Mouse (Mus musculus): ENCODE measurements around the gene Armcx6. TPM values are rescaled to one million over a fixed set of nuclear protein-coding genes. Genes with fewer than 3 reads are reported as not detected.

The Armcx6 gene
- total RNA-seq (2014; fragmentation: Nextera tagmentation) (1.4 and 5.2 TPM in 2 replicates), total RNA-seq (2017) (2.8 and 4.5 TPM in 2 replicates)

GRCm38 (mm10) chrX:134750764-134751592 is at the start of gene Armcx6:
Gene Armcx6, minus strand, starts transcription at chrX:134751417.
- ATAC-seq (replicated peaks; ENCODE audit: poor library complexity, severe bottlenecking): peak; percentile 90

- ATAC-seq (replicated peaks; ENCODE audit: poor library complexity, severe bottlenecking): no peak
Observed at GRCm38 (mm10) chrX:134787728-134788127, 36.5 kb upstream of the Armcx6 start.

DNA sequence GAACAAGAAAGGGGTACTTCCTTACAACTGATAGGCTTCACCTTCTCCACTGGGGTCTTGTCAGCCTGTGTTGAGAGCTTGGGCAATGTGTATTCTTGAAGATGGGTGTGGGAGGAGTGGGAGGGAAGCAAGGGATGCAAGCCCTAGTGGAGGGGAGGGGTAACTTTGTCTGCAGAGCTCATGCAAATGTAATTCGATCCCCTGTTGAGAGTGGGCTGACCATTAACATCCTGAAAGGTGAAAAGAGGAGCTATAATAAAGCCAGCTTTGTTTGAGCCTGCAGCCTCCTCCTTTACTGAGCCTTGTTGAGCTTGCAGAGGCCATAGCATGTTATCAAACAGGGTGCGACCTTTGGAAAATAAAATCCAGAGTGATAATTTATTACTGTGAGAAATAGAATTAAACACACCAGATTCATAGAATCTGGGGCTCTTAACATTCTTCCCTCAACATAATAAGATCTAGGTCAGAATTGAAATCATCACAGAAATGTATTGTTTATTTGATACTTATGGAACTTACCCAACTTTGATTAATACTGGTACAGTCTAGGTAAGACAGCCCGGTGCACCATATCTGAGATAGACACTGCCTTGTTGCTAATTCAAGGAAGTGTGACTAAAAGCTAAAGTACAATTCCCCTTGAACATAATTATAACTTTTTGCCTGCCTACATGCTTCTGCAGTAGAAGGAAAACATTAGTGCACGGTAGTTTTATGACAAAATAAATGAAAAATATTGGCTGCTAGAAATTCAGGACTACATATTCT is 12.4 kb upstream of the Armcx6 start:
- ATAC-seq (replicated peaks; ENCODE audit: poor library complexity, severe bottlenecking): peak; percentile 50; the same call in 1 of the 2 replicates

GRCm38 (mm10) chrX:134757293-134757995 is 6.2 kb upstream of the Armcx6 start:
- ATAC-seq (replicated peaks; ENCODE audit: poor library complexity, severe bottlenecking): peak; percentile 18; the same call in 1 of the 2 replicates

GRCm38 (mm10) chrX:134756434-134757292 is 5.4 kb upstream of the Armcx6 start, which contains the start of gene Armcx3:
Gene Armcx3, plus strand, starts transcription at chrX:134756595.
- ATAC-seq (replicated peaks; ENCODE audit: poor library complexity, severe bottlenecking): peak; percentile 78

- no peak for ATAC-seq (replicated peaks; ENCODE audit: poor library complexity, severe bottlenecking)
Observed at GRCm38 (mm10) chrX:134752584-134752983, 1.4 kb upstream of the Armcx6 start.

DNA sequence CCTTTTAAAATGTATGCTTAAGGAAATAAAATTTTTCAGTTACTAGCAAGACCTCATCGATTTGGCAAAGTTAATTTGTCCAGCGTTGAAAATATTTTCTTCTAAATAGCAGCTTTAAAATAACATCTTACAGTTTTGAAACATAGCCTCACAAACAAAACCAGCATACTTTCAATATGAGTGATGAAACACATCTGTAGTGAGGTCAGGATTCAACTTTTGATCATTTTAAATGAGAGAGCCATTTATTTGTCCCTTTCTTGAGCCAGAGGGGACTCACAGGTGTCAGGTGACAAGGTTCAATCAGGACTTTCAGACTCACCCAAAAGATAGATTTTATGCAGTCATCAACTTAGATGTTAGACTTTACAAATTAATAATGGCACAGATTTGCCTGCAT is 693 bp upstream of the Armcx6 start:
- no peak for ATAC-seq (replicated peaks; ENCODE audit: poor library complexity, severe bottlenecking)

GRCm38 (mm10) chrX:134746459-134746858 is 4.8 kb downstream of the Armcx6 start:
- ATAC-seq (replicated peaks; ENCODE audit: poor library complexity, severe bottlenecking): peak; percentile 27; the same call in 1 of the 2 replicates

DNA sequence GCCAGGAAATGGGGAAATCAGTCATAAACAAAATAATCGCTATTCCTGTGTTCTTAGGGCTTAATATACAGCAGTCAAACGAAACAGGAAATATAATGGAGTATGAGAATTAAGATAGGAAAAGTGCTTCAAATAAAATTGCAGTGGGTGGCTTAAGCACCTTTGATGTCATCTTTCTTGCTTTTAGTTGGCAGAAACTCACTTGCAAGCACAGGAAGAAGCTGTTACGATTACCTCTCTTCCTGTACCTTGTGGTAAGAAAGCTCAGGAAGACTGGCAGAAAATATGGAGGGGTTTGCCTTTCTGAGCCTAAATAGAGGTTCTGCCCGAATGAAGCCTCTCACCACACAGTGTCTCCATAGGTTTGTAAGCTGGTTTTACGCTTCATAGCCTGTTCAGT is 9.4 kb downstream of the Armcx6 start:
- no peak for ATAC-seq (replicated peaks; ENCODE audit: poor library complexity, severe bottlenecking)

DNA sequence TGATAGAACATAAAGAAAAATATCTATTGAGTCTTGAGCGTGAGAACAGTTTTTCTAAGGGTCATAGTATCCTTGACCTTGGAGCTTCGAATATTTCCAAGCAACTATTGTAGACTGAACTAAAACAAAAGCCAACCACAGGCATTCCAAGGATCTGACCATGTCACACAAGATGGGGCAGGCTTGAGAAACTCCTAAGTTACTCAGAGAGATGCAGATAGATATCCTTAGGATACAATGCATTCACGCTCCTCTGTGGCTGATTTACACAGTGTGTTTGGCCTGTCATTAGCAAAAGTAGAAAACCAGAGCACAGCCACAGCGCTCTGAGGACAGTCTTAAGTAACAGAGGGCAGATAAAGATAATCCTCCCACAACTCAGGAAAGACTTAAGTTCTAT is 12.1 kb downstream of the Armcx6 start:
- ATAC-seq (replicated peaks; ENCODE audit: poor library complexity, severe bottlenecking): no peak

DNA sequence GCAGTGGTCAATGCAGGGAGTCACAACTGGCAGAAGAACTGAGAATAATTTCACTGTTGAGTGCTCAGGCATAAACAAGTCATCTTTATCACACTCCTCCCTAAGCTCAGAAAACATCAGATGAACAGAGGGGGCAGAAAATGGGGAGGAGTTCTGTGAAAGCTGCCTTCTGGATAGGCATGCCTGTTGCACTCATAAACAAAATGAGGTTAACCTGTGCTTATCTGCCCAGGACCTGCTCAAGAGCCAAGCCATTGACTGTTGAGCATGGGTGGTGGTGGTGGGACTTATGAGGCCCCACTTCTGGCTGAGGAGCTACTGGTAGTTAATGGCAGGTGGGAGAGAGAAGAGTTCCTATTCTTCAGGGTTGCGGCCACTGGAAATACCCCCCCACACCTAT is 13.4 kb downstream of the Armcx6 start:
- no peak for ATAC-seq (replicated peaks; ENCODE audit: poor library complexity, severe bottlenecking)

GRCm38 (mm10) chrX:134729778-134730177 is 21.4 kb downstream of the Armcx6 start:
- ATAC-seq (replicated peaks; ENCODE audit: poor library complexity, severe bottlenecking): peak; percentile 73

- peak; percentile 53; the same call in 1 of the 2 replicates for ATAC-seq (replicated peaks; ENCODE audit: poor library complexity, severe bottlenecking)
Observed at GRCm38 (mm10) chrX:134723762-134724161, 27.5 kb downstream of the Armcx6 start.

GRCm38 (mm10) chrX:134718524-134718923 is 32.7 kb downstream of the Armcx6 start:
- peak; percentile 72 for ATAC-seq (replicated peaks; ENCODE audit: poor library complexity, severe bottlenecking)

DNA sequence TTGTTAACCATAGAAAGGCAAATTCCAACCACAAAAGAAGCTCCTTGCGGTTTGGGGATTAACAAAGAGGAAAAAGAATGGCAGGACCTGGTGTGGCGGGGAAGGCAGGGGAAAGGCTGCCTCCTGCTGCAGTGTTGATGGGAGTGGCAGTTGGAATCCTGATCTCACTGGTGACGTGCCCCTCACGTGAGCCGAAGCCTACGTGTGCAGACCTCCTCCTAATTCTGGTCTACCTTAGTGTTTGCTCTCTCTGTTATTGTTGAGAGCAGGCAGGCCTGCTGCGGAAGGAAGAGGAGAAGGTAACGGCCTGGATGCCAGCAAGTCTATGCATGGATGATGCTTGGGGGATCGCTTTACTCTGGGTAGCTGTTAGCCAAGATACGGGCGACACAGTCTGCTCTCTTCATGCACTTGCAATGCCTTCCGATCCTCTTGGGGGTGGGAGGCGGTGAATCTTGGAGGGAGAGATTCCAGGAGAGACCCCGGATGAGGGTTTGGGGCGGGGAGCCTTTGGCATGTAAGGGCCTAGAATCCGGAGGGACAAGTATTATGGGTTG is 33.4 kb downstream of the Armcx6 start, which contains the start of gene Armcx1:
Gene Armcx1 (plus strand): TSS at position 212 of the 557 bp plus-strand sequence.
- ATAC-seq (replicated peaks; ENCODE audit: poor library complexity, severe bottlenecking): peak; percentile 99

DNA sequence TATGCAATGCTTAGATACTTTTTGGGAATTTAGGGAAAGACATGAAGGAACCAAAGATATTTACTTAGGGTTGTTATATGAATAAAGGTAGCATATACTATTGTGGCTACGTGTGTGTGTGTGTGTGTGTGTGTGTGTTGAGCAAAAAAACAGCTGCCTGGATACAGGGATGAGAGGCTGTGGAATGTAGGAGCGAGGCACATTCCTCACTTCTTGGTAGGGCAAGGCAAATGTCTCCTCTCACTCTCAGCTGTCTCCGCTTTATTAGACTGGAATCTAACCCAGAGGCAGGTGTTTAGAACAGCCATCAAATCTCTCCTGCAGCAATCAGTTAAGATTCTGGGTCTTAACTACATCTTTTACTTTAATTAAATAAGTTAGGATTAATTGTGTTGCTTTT is 34.4 kb downstream of the Armcx6 start:
- ATAC-seq (replicated peaks; ENCODE audit: poor library complexity, severe bottlenecking): no peak

Measured in granulocyte monocyte progenitor cell, adult 5-6 weeks (primary cell).